Mouse (Mus musculus) heart, embryonic 10.5 days (tissue): ENCODE data around the gene Satb1. TPM values are rescaled to one million over a fixed set of nuclear protein-coding genes. Genes with fewer than 3 reads are reported as not detected.

Source experiments
- DNase-seq: peaks from one replicate; pipeline ENCODE4 v3.0.0-alpha.2; 2017; ENCODE audit warnings: low spot score
- H3K27ac ChIP-seq: fragments of 300-500 bp; sonication (generic); 2 replicates; pipeline ENCODE4 v1.5.1; 2016; ENCODE audit warnings: mild to moderate bottlenecking
- H3K27me3 ChIP-seq: fragments of 300-500 bp; sonication (generic); 2 replicates; pipeline ENCODE4 v1.6.1; 2016; ENCODE audit warnings: mild to moderate bottlenecking; ENCODE audit not compliant: poor library complexity, insufficient read depth, severe bottlenecking
- H3K36me3 ChIP-seq: fragments of 300-500 bp; sonication (generic); 2 replicates; pipeline ENCODE4 v1.6.1; 2016; ENCODE audit warnings: mild to moderate bottlenecking, moderate library complexity
- H3K4me1 ChIP-seq: fragments of 300-500 bp; sonication (generic); 2 replicates; pipeline ENCODE4 v1.6.1; 2016; ENCODE audit warnings: mild to moderate bottlenecking
- H3K4me3 ChIP-seq: fragments of 300-500 bp; sonication (generic); 2 replicates; pipeline ENCODE4 v1.5.1; 2016; ENCODE audit warnings: mild to moderate bottlenecking, moderate library complexity
- H3K9me3 ChIP-seq: fragments of 300-500 bp; sonication (generic); 2 replicates; pipeline ENCODE4 v1.6.1; 2016; ENCODE audit warnings: mild to moderate bottlenecking, moderate library complexity
- WGBS: fragments of 180-500 bp; shearing (Covaris S2); methylation state at CpG from one replicate; pipeline ENCODE4 v1.1.7; 2016; 5-methylcytosine and 5-hydroxymethylcytosine counted together
- polyA plus RNA-seq: library from polyadenylated mRNA; unstranded; fragments of >200 nt; fragmentation: Nextera tagmentation; extraction: Ambion mirVana; gene quantifications from 2 replicates; pipeline ENCODE4 v1.2.1, GENCODE M21; 2016

Gene Satb1
- polyA plus RNA-seq, 1 experiment from 2014 or later, result 9.0 TPM

DNA sequence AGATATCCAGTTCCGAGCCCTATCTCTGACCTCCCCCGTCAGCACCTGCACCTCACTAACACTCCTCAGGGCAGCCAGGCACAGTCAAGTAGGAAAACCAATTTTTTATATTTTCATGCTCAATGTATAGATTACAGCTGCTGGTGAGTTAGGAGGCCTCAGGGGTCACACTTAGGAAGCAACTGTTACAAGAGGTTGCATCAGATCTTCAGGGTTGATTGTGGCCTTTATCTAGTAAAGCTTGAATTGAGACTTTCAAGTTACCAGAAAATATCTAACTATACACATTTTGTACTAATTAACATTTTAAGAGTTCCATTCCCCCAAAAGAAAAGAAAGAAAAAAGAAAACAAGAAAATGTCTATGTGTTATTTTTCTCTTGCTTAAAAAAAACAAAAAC is 47.0 kb downstream of the Satb1 start:
- WGBS, result 39% methylated on average over 2 of the region's 2 CpGs
- Histone ChIP-seq H3K36me3 (peaks cover 12% of the 10 kb centered on the region), H3K27me3 (no peaks in the 10 kb centered on the region), H3K4me1 (peaks cover 10% of the 10 kb centered on the region; the same call in 1 of the 2 replicates), H3K27ac (no peak overlapping the region), H3K4me3 (no peak overlapping the region), H3K9me3 (no peaks in the 10 kb centered on the region)
- no peak for DNase-seq

- no peaks in the 10 kb centered on the region for H3K27me3 ChIP-seq
- no peaks in the 10 kb centered on the region for H3K9me3 ChIP-seq
- no peak for DNase-seq
- no peak overlapping the region for H3K4me3 ChIP-seq
- H3K4me1 ChIP-seq, result peaks cover 5% of the 10 kb centered on the region; the same call in 1 of the 2 replicates
- 89% methylated on average over 9 of the region's 9 CpGs for WGBS
- peaks cover 12% of the 10 kb centered on the region for H3K36me3 ChIP-seq
- H3K27ac ChIP-seq, result no peak overlapping the region
Observed at GRCm38 (mm10) chr17:51784935-51785334, 48.2 kb downstream of the Satb1 start.

GRCm38 (mm10) chr17:51783591-51784279 is 49.4 kb downstream of the Satb1 start:
- peaks cover 5% of the 10 kb centered on the region; the same call in 1 of the 2 replicates for H3K4me1 ChIP-seq
- no peaks in the 10 kb centered on the region for H3K27me3 ChIP-seq
- no peak overlapping the region for H3K27ac ChIP-seq
- H3K9me3 ChIP-seq, result no peaks in the 10 kb centered on the region
- H3K36me3 ChIP-seq, result peaks cover 12% of the 10 kb centered on the region
- WGBS, result 73% methylated on average over 8 of the region's 8 CpGs
- H3K4me3 ChIP-seq, result no peak overlapping the region
- DNase-seq, result no peak

- Histone ChIP-seq H3K9me3 (no peaks in the 10 kb centered on the region), H3K4me3 (no peak overlapping the region), H3K36me3 (peaks cover 15% of the 10 kb centered on the region), H3K27ac (no peak overlapping the region), H3K27me3 (no peaks in the 10 kb centered on the region), H3K4me1 (no peaks in the 10 kb centered on the region)
- no peak for DNase-seq
- WGBS, result 91% methylated on average over 11 of the region's 11 CpGs
Observed at GRCm38 (mm10) chr17:51780036-51780435, 53.1 kb downstream of the Satb1 start.

- no peak overlapping the region for H3K4me3 ChIP-seq
- no peak for DNase-seq
- 76% methylated on average over 2 of the region's 2 CpGs for WGBS
Observed at GRCm38 (mm10) chr17:51778961-51779360, 54.1 kb downstream of the Satb1 start.

GRCm38 (mm10) chr17:51777813-51778212 is 55.3 kb downstream of the Satb1 start:
- H3K4me3 ChIP-seq, result no peak overlapping the region
- H3K27ac ChIP-seq, result no peak overlapping the region
- H3K4me1 ChIP-seq, result no peaks in the 10 kb centered on the region
- DNase-seq, result no peak
- WGBS, result 84% methylated on average over 1 of the region's 1 CpGs
- no peaks in the 10 kb centered on the region for H3K9me3 ChIP-seq
- peaks cover 24% of the 10 kb centered on the region for H3K36me3 ChIP-seq
- no peaks in the 10 kb centered on the region for H3K27me3 ChIP-seq

More at GRCm38 (mm10) chr17:51778961-51779360, 54.1 kb downstream of the Satb1 start:
- no peaks in the 10 kb centered on the region for H3K27me3 ChIP-seq
- H3K36me3 ChIP-seq, result peaks cover 19% of the 10 kb centered on the region
- no peaks in the 10 kb centered on the region for H3K9me3 ChIP-seq
- H3K4me1 ChIP-seq, result no peaks in the 10 kb centered on the region
- no peak overlapping the region for H3K27ac ChIP-seq

- Histone ChIP-seq H3K4me3 (no peak overlapping the region), H3K36me3 (peaks cover 19% of the 10 kb centered on the region; the same call in 1 of the 2 replicates), H3K4me1 (no peaks in the 10 kb centered on the region), H3K27ac (no peak overlapping the region), H3K27me3 (no peaks in the 10 kb centered on the region), H3K9me3 (no peaks in the 10 kb centered on the region)
- WGBS, result 88% methylated on average over 18 of the region's 18 CpGs
- DNase-seq, result no peak
Observed at GRCm38 (mm10) chr17:51775070-51775881, 57.8 kb downstream of the Satb1 start.

DNA sequence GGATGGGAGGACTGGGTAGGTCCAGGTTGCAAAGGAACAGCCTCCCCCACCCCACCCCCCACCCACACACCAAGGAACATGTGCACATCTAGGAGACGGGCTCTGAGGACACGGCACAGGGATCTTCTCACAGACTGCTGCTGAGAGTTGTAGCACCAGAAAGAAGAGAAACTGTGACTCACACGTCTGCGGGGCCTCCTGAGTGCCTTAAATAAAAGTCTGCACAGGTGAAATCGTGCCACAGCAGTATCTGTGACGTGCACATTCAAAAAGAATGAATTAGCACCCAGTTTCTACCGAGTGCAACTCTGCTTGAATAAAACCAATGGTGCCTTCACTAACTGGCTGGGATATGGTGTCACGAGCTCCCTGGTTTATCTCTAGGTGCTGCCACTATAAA is 69.5 kb downstream of the Satb1 start:
- H3K27ac ChIP-seq, result no peak overlapping the region
- H3K9me3 ChIP-seq, result no peaks in the 10 kb centered on the region
- peaks cover 13% of the 10 kb centered on the region for H3K36me3 ChIP-seq
- no peaks in the 10 kb centered on the region for H3K4me1 ChIP-seq
- no peak for DNase-seq
- 88% methylated on average over 8 of the region's 8 CpGs for WGBS
- H3K27me3 ChIP-seq, result no peaks in the 10 kb centered on the region
- no peak overlapping the region for H3K4me3 ChIP-seq

- H3K4me3 ChIP-seq, result no peak overlapping the region
- H3K27me3 ChIP-seq, result no peaks in the 10 kb centered on the region
- H3K4me1 ChIP-seq, result no peaks in the 10 kb centered on the region
- WGBS, result 74% methylated on average over 7 of the region's 7 CpGs
- H3K27ac ChIP-seq, result no peak overlapping the region
- DNase-seq, result no peak
- no peaks in the 10 kb centered on the region for H3K9me3 ChIP-seq
- peaks cover 15% of the 10 kb centered on the region for H3K36me3 ChIP-seq
Observed at GRCm38 (mm10) chr17:51762503-51762902, 70.6 kb downstream of the Satb1 start.

DNA sequence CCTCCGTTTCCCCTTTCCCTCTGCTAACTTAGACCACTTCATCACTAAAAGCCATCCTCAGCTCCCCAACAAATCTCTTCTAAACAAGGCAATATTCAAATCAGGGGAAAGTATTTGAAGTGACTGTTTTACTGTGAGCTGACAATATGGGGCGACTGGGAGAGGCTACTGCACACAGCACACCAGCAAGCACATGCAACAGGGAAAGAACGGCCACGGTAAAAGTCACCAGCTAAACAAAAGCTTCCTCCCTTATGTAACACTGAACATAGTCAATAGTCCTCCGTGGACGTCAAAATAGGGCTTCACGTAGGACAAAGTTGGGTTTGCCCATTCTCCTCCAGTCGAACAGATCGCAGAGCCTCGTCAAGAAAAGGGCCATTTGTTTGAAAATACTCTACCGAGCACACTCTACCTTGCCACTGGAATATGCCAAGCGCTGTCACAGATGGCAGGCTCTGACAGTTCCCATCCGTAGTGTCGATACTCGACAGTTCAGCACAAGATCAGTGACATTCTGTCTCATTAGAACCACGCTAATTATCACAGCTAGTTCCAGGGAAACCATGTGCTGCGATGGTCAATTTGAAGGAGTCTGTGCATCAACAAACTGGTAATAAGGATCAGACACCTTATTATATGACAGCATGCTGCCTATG is 72.0 kb downstream of the Satb1 start:
- Histone ChIP-seq H3K27me3 (no peaks in the 10 kb centered on the region), H3K4me1 (no peaks in the 10 kb centered on the region), H3K9me3 (no peaks in the 10 kb centered on the region), H3K36me3 (peaks cover 15% of the 10 kb centered on the region), H3K4me3 (no peak overlapping the region), H3K27ac (no peak overlapping the region)
- DNase-seq, result no peak
- WGBS, result 84% methylated on average over 17 of the region's 17 CpGs

DNA sequence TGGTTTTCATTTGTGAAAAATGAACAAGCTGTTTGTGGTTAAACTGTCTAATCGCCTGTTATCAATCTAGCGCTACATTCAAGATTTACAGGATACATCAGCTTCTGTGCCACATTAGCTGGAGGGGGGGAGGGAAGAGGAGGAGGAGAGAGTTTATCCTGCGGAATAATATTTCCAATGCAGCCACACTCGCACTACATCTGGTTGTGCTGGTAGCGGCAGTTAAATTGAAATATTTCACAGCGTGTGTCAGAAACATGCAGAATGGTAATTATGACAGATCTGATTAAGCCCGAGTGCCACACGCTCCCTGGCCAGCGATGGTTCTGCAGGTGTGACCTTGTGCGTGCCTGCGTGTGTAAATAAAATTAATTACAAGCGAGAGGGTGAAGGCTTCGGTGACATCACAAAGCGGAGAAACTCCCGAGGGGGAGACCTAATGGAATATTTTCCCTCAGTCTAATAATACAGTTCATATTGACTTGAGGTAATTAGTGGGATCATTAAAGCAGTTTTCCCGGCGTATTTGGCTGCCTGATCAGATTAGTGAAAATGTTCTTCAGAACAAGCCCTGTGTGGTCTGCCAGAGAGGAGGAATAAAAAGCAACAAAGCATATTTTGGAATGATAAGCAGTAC is 72.7 kb downstream of the Satb1 start:
- H3K36me3 ChIP-seq, result peaks cover 15% of the 10 kb centered on the region
- no peak for DNase-seq
- 86% methylated on average over 17 of the region's 17 CpGs for WGBS
- no peak overlapping the region for H3K27ac ChIP-seq
- no peaks in the 10 kb centered on the region for H3K4me1 ChIP-seq
- no peaks in the 10 kb centered on the region for H3K9me3 ChIP-seq
- H3K4me3 ChIP-seq, result no peak overlapping the region
- no peaks in the 10 kb centered on the region for H3K27me3 ChIP-seq

DNA sequence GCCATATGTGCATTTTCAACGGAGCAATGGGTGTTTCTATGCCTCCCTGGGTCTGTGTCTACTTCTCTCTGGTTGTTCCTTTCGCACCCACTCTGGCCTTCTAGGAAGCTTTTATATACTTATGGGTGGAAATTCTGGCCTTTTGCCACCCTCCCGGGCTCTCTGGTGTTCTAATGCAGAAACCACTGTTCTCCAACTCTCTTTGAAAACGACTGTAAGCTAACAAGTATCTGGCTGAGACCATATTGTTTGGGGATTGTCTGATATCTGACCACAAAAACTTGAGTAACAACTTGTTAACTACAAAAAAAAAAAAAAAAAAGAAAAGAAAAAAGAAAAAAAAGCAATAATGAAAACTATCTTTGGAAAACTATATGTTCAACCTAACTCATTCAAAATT is 73.6 kb downstream of the Satb1 start:
- Histone ChIP-seq H3K27ac (no peak overlapping the region), H3K4me3 (no peak overlapping the region), H3K9me3 (no peaks in the 10 kb centered on the region), H3K4me1 (no peaks in the 10 kb centered on the region), H3K36me3 (peaks cover 15% of the 10 kb centered on the region), H3K27me3 (no peaks in the 10 kb centered on the region)
- DNase-seq, result no peak
- whole genome bisulfite sequencing, result 84% methylated on average over 4 of the region's 4 CpGs
